Mouse (Mus musculus) adipose tissue, adult 10 weeks (tissue): ENCODE measurements around the gene Zbtb24. TPM values are rescaled to one million over a fixed set of nuclear protein-coding genes. Genes with fewer than 3 reads are reported as not detected.

Experiments used
- polyA plus RNA-seq: library from polyadenylated mRNA; stranded (reverse); fragments of 350-450 nt; fragmentation: Illumina TruSeq; extraction: RNeasy Lipid Tissue Mini Kit (QIAGEN cat#74804); gene quantifications from one replicate; pipeline ENCODE4 v1.2.3, GENCODE M21; 2014; ENCODE audit warnings: low read depth, low replicate concordance

The Zbtb24 gene
- 16.5 TPM for polyA plus RNA-seq

GRCm38 (mm10) chr10:41450137-41450670 lies at the start of gene Zbtb24:
Zbtb24 (plus strand) TSS chr10:41450383.

GRCm38 (mm10) chr10:41476171-41477017 lies 26.2 kb downstream of the Zbtb24 start, which contains the start of gene Mical1:
Mical1 (plus strand) TSS chr10:41476314.

GRCm38 (mm10) chr10:41489708-41490517 lies 39.7 kb downstream of the Zbtb24 start, which contains the start of the genes Smpd2 and Ppil6:
Smpd2 (minus strand) TSS chr10:41490369.
Ppil6 (plus strand) TSS chr10:41490439.

Other genes with a start within 250 kb of the Zbtb24 start
- 18.8 TPM for gene Fig4, start 147.1 kb upstream of the Zbtb24 start, polyA plus RNA-seq
- 2.2 TPM for gene Ak9, start 146.4 kb upstream of the Zbtb24 start, polyA plus RNA-seq
- gene Mical1, start 25.9 kb downstream of the Zbtb24 start, polyA plus RNA-seq, result 12.2 TPM
- 55.0 TPM for gene Smpd2, start 40.0 kb downstream of the Zbtb24 start, polyA plus RNA-seq
- 11.5 TPM for gene Ppil6, start 40.1 kb downstream of the Zbtb24 start, polyA plus RNA-seq
- gene Cd164, start 69.0 kb downstream of the Zbtb24 start, polyA plus RNA-seq, result 223 TPM